Mouse (Mus musculus) intestine, embryonic 15.5 days (tissue): ENCODE measurements around the gene Mcrip2. TPM values are rescaled to one million over a fixed set of nuclear protein-coding genes. Genes with fewer than 3 reads are reported as not detected.
"Not testable (repeated sequence)": the region's sequence is repeated elsewhere in the genome, so short reads cannot be mapped to it uniquely, and the experiment has no call there.

Source experiments
- ATAC-seq: fragments of 200-750 bp; cut with Nextera tagmentation; 2 replicates; pipeline ENCODE4 v1.8.0; 2017; ENCODE audit warnings: moderate TSS enrichment, moderate library complexity
- H3K27ac ChIP-seq: fragments of 300-500 bp; sonication (generic); 2 replicates; pipeline ENCODE4 v1.5.1; 2015; ENCODE audit warnings: mild to moderate bottlenecking, inconsistent platforms
- H3K27me3 ChIP-seq: fragments of 300-500 bp; sonication (generic); replicated peaks from 2 replicates; pipeline ENCODE4 v1.6.1; 2015; ENCODE audit warnings: inconsistent platforms
- H3K36me3 ChIP-seq: fragments of 300-500 bp; sonication (generic); 2 replicates; pipeline ENCODE4 v1.6.1; 2015; ENCODE audit warnings: inconsistent platforms
- H3K4me1 ChIP-seq: fragments of 300-500 bp; sonication (generic); replicated peaks from 2 replicates; pipeline ENCODE4 v1.6.1; 2015; ENCODE audit warnings: inconsistent platforms
- H3K4me2 ChIP-seq: fragments of 300-500 bp; sonication (generic); replicated peaks from 2 replicates; pipeline ENCODE4 v1.6.1; 2015; ENCODE audit warnings: mild to moderate bottlenecking, inconsistent platforms
- H3K4me3 ChIP-seq: fragments of 300-500 bp; sonication (generic); replicated peaks from 2 replicates; pipeline ENCODE4 v1.5.1; 2015; ENCODE audit warnings: inconsistent platforms
- H3K9ac ChIP-seq: fragments of 300-500 bp; sonication (generic); 2 replicates; pipeline ENCODE4 v1.6.1; 2015; ENCODE audit warnings: inconsistent platforms
- H3K9me3 ChIP-seq: fragments of 300-500 bp; sonication (generic); 2 replicates; pipeline ENCODE4 v1.6.1; 2016; ENCODE audit warnings: inconsistent platforms
- WGBS: fragments of 180-500 bp; shearing (Covaris S2); methylation state at CpG from one replicate; pipeline ENCODE4 v1.1.7; 2015; 5-methylcytosine and 5-hydroxymethylcytosine counted together
- polyA plus RNA-seq: library from polyadenylated mRNA; unstranded; fragments of >200 nt; fragmentation: Nextera tagmentation; extraction: Ambion mirVana; gene quantifications from 2 replicates; pipeline ENCODE4 v1.2.1, GENCODE M21; 2015

The Mcrip2 gene
- polyA plus RNA-seq, 1 experiment from 2014 or later, result 73.0 TPM

GRCm38 (mm10) chr17:25871566-25871965 is 3.0 kb upstream of the Mcrip2 start:
- peaks cover 21% of the 10 kb centered on the region for H3K4me1 ChIP-seq
- H3K4me3 ChIP-seq, H3K27ac ChIP-seq, H3K36me3 ChIP-seq, H3K9me3 ChIP-seq, H3K4me2 ChIP-seq, H3K9ac ChIP-seq, H3K27me3 ChIP-seq, ATAC-seq: not testable (repeated sequence)

DNA sequence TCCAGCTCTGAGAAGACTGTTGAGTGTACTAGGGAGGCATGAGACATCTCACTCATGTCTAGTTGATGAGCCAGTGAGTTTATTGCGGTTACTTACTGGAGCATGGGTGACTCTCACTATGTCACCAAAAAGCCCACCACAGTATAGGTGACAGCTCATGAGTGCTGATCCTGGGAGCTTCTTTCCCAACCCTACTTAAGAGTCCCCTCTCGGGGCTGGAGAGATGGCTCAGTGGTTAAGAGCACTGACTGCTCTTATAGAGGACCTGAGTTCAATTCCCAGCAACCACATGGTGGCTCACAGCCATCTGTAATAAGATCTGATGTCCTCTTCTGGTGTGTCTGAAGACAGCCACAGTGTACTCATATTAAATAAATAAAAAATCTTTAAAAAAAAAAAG is 1.4 kb upstream of the Mcrip2 start:
- WGBS, result 87% methylated on average over 2 of the region's 2 CpGs
- Histone ChIP-seq H3K36me3 (no peaks in the 10 kb centered on the region), H3K4me2 (no peak overlapping the region), H3K27me3 (no peaks in the 10 kb centered on the region), H3K4me3 (no peak overlapping the region), H3K9ac (no peak overlapping the region), H3K27ac (no peak overlapping the region), H3K4me1 (peaks cover 15% of the 10 kb centered on the region; the same call in 1 of the 2 replicates), H3K9me3 (no peaks in the 10 kb centered on the region)
- no peak for ATAC-seq

- H3K27me3 ChIP-seq, result no peaks in the 10 kb centered on the region
- H3K36me3 ChIP-seq, result no peaks in the 10 kb centered on the region
- peaks cover 15% of the 10 kb centered on the region; the same call in 1 of the 2 replicates for H3K4me1 ChIP-seq
- H3K4me2 ChIP-seq, result no peak overlapping the region
- no peak overlapping the region for H3K4me3 ChIP-seq
- no peak overlapping the region for H3K27ac ChIP-seq
- WGBS, result 85% methylated on average over 8 of the region's 8 CpGs
- H3K9ac ChIP-seq, result no peak overlapping the region
- no peaks in the 10 kb centered on the region for H3K9me3 ChIP-seq
- no peak for ATAC-seq
Observed at GRCm38 (mm10) chr17:25869498-25869897, 934 bp upstream of the Mcrip2 start.

DNA sequence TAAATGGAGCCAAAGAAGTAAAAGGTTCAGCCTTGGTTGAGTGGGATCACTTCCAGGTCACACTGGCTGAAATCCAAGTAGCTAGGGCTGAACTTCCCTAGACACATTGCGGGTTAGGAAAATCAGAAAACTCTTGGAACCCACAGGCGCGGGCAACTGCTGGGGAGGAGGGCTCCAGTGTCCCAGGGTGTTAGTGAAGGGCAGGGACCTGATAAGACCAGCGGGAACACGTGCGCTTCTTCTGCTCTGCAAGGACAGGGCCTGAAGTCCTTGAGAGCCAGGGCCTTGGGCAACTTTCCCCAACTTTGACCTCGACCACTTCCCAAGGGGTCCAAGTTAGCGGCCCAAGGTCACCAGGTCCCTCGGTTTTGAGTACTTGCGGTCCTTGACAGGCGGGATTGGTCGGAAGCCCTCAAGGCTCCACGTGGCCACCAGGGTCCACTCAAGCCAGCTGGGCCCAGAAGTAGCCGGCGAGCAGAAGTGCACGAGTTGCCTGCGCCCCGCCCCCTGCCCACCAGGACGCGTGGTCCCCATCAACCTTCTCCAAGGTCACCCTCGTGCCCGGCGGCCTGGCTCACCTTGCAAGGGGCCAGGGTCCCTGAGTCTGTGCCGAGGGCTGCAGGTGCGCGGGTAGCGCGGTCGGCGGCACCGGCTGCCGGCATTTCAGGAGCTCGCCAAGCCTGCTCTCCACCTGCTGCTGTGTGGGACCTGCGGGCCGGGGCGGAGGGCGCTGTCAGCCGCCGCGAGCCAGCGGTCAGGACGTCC is 546 bp downstream of the Mcrip2 start:
- Histone ChIP-seq H3K4me3 (peak overlapping the region; percentile 66), H3K27ac (peak overlapping the region; percentile 74), H3K36me3 (no peaks in the 10 kb centered on the region), H3K4me1 (0 out of 2 replicates have a peak, but pooled peaks cover 10% of the 10 kb centered on the region), H3K9me3 (no peaks in the 10 kb centered on the region), H3K9ac (peak overlapping the region; percentile 67), H3K4me2 (peak overlapping the region; percentile 87), H3K27me3 (no peaks in the 10 kb centered on the region)
- under 1% methylated on average over 42 of the region's 42 CpGs for WGBS
- peak; percentile 52 for ATAC-seq

- peak overlapping the region; percentile 74; the same call in 1 of the 2 replicates for H3K27ac ChIP-seq
Observed at GRCm38 (mm10) chr17:25867509-25867835, 1.1 kb downstream of the Mcrip2 start.

GRCm38 (mm10) chr17:25866172-25866571 is 2.4 kb downstream of the Mcrip2 start:
- 81% methylated on average over 3 of the region's 3 CpGs for WGBS
- Histone ChIP-seq H3K9ac (no peak overlapping the region), H3K4me3 (no peak overlapping the region), H3K27ac (no peak overlapping the region), H3K9me3 (no peaks in the 10 kb centered on the region), H3K4me2 (peak overlapping the region; percentile 27), H3K27me3 (no peaks in the 10 kb centered on the region), H3K36me3 (no peaks in the 10 kb centered on the region), H3K4me1 (peaks cover 17% of the 10 kb centered on the region)
- ATAC-seq, result no peak

More at GRCm38 (mm10) chr17:25867509-25867835, 1.1 kb downstream of the Mcrip2 start:
- peak overlapping the region; percentile 87 for H3K4me2 ChIP-seq
- H3K9me3 ChIP-seq, result no peaks in the 10 kb centered on the region
- no peaks in the 10 kb centered on the region for H3K27me3 ChIP-seq
- H3K4me3 ChIP-seq, result peak overlapping the region; percentile 66
- 10% methylated on average over 7 of the region's 7 CpGs for WGBS
- H3K36me3 ChIP-seq, result no peaks in the 10 kb centered on the region
- peak overlapping the region; percentile 67; the same call in 1 of the 2 replicates for H3K9ac ChIP-seq
- H3K4me1 ChIP-seq, result 0 out of 2 replicates have a peak, but pooled peaks cover 10% of the 10 kb centered on the region
- ATAC-seq, result peak; percentile 16; the same call in 1 of the 2 replicates

GRCm38 (mm10) chr17:25865288-25865687 is 3.3 kb downstream of the Mcrip2 start:
- no peak overlapping the region for H3K27ac ChIP-seq
- no peaks in the 10 kb centered on the region for H3K27me3 ChIP-seq
- WGBS, result 80% methylated on average over 11 of the region's 11 CpGs
- ATAC-seq, result no peak
- no peak overlapping the region for H3K4me3 ChIP-seq
- no peaks in the 10 kb centered on the region for H3K36me3 ChIP-seq
- no peaks in the 10 kb centered on the region for H3K9me3 ChIP-seq
- H3K9ac ChIP-seq, result no peak overlapping the region
- H3K4me1 ChIP-seq, result peaks cover 25% of the 10 kb centered on the region
- no peak overlapping the region for H3K4me2 ChIP-seq

- no peak overlapping the region for H3K4me3 ChIP-seq
- H3K9ac ChIP-seq, result no peak overlapping the region
- H3K27ac ChIP-seq, result no peak overlapping the region
- no peaks in the 10 kb centered on the region for H3K9me3 ChIP-seq
- no peak overlapping the region for H3K4me2 ChIP-seq
- no peaks in the 10 kb centered on the region for H3K27me3 ChIP-seq
- 89% methylated on average over 14 of the region's 14 CpGs for WGBS
- no peaks in the 10 kb centered on the region for H3K36me3 ChIP-seq
- no peak for ATAC-seq
- peaks cover 29% of the 10 kb centered on the region for H3K4me1 ChIP-seq
Observed at GRCm38 (mm10) chr17:25864311-25864710, 4.3 kb downstream of the Mcrip2 start.

- no peak for ATAC-seq
- Histone ChIP-seq H3K9me3 (no peaks in the 10 kb centered on the region), H3K4me2 (no peak overlapping the region), H3K36me3 (no peaks in the 10 kb centered on the region), H3K4me3 (no peak overlapping the region), H3K27ac (no peak overlapping the region), H3K4me1 (peaks cover 29% of the 10 kb centered on the region), H3K27me3 (no peaks in the 10 kb centered on the region), H3K9ac (no peak overlapping the region)
- WGBS, result 87% methylated on average over 6 of the region's 6 CpGs
Observed at GRCm38 (mm10) chr17:25863681-25864080, 4.9 kb downstream of the Mcrip2 start.

DNA sequence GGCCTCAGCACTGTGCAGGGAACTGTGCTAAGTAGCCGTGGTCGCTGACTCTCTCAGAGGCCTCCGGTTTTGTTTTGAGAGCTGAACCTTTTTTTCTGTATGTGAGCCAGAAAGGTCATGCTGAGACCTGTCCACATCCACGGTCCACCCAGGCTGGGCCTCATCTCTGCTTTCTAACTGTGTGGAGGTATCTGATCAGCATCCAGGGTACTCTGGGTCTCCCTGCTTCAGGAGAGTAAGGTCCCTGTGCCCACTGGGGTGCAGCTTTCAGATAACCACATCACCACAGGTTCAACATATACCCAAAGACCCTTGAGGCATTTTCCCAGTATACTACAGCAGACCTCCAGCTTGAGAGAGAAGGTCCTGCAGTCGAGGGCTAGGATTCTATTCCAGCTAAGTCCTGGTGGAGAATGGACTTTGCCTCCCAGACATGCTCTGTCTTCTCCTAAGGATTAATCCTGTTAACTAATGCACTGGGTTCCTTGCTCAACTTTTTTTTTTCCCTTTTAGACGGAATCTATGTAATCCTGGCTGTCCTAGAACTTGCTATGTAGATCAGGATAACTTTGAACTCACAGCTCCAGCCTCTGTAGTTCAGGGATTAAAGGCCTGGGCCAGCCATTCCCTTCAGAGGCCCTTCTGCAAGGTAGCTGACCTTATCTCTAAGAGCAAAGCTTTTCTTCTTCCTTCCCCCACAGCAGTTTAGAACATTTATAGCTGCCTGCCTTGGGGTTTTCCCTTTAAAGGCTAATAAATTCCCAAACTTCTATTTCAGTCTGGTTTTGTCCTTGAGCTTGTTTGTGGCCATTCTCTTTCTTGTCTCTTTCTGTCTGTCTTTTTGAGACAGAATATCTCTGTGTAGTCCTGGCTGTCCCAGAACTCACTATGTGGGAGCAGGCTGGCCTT is 6.6 kb downstream of the Mcrip2 start:
- H3K27ac ChIP-seq, result peak overlapping the region; percentile 81
- H3K4me1 ChIP-seq, result peaks cover 22% of the 10 kb centered on the region
- peak overlapping the region; percentile 95 for H3K4me2 ChIP-seq
- peak overlapping the region; percentile 69 for H3K4me3 ChIP-seq
- WGBS, result 9% methylated on average over 6 of the region's 6 CpGs
- no peaks in the 10 kb centered on the region for H3K27me3 ChIP-seq
- peak overlapping the region; percentile 77 for H3K9ac ChIP-seq
- no peaks in the 10 kb centered on the region for H3K9me3 ChIP-seq
- H3K36me3 ChIP-seq, result no peaks in the 10 kb centered on the region
- ATAC-seq, result peak; percentile 14; the same call in 1 of the 2 replicates

DNA sequence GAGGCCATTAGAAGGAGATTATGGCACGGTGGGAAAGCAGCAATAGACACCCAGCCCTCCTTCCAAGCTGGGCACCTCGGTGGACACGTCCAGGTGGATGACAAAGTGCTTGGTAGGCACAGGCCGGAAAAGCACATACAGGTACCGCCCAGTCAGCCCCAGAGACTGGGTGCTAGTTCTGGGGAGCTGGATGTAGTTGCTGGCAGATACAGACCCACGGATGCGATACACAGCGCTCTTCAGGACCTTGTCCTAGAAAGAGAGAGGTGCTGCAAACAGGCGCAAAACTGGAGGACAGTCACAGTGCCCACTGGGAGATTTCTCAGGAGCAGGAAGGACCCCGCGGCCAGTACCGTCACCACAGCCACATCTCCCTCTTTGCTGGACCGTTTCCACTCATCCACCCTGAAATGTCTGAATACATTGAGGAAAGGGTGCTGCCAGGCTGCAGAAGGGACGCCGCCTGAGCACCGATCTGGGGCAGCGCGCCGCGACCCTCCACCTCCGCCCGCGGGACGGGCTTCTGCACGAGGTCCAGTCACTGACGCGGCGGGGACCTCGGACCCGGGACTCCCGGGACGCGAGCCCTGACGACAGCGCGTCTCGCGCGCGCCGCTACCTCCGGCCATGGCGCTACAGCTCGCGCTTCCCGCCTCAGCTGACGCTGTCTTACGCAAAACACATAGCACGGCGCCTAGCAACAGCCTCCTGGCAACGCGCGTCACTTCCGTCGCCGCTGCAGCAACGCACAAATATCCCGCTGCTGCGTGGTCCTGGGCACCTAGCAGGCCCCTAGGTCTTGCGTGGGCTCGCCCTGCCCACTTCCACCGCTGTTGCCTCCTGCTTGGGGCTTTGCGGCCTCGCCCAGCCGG is 7.5 kb downstream of the Mcrip2 start, which contains the start of gene Wdr90:
Gene Wdr90 (minus strand): TSS at position 670 of the 872 bp plus-strand sequence.
- WGBS, result 2% methylated on average over 65 of the region's 65 CpGs
- peak; percentile 94 for ATAC-seq
- Histone ChIP-seq H3K27ac (peak within 1 kb of the TSS; percentile 81), H3K27me3 (no peaks in the 10 kb centered on the region), H3K36me3 (no peaks in the 10 kb centered on the region), H3K4me3 (peak within 1 kb of the TSS; percentile 69), H3K4me1 (peaks cover 19% of the 10 kb centered on the region), H3K9ac (peak within 1 kb of the TSS; percentile 77), H3K9me3 (no peaks in the 10 kb centered on the region), H3K4me2 (peak within 1 kb of the TSS; percentile 95)
